Mouse (Mus musculus) adrenal gland (tissue): ENCODE data around the gene Twf2.

Source experiments
- intact Hi-C: fragments of 180-260 bp; cut with DNase I; formaldehyde crosslinking; loops from one replicate; pipeline ENCODE4 v1.15.1; 2025

Twf2 gene

DNA sequence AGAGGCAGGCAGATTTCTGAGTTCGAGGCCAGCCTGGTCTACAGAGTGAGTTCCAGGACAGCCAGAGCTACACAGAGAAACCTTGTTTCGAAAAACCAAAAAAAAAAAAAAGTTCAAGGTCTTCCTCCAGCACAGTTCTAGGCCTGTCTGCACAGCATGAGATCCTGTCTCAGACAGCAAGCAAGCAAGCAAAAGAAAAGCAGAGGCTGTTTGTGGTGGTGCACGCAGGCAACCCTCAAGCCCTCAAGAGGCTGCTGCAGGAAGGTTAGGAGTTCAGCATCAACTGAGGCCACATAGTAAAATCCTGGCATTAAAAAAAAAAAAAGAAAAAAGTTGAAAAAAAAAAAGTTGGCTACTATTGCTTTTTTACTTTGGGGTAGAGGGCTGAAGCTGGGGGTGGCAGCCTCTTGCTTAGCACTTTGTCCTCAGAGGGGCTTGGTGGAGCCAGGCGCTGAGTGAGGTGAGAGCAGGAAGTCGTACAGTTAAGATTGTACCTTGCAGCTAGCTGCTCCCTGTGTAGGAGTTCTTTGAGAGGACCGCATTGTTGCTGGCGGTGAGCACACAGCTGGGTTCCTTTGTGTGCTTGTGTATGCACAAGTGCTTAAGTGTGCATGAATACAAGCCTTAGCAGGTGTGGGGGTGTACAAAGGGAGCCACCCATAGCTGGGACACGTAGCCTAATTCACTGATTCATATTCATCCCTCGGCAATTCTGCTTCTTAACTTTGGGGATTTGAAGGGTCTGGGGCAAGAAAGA is 8.1 kb downstream of the Twf2 start:
- intact Hi-C loops = loop anchor here (5.0 kb wide), 1 partner anchor 39 kb away; the partner anchor contains the start of gene Wdr82

DNA sequence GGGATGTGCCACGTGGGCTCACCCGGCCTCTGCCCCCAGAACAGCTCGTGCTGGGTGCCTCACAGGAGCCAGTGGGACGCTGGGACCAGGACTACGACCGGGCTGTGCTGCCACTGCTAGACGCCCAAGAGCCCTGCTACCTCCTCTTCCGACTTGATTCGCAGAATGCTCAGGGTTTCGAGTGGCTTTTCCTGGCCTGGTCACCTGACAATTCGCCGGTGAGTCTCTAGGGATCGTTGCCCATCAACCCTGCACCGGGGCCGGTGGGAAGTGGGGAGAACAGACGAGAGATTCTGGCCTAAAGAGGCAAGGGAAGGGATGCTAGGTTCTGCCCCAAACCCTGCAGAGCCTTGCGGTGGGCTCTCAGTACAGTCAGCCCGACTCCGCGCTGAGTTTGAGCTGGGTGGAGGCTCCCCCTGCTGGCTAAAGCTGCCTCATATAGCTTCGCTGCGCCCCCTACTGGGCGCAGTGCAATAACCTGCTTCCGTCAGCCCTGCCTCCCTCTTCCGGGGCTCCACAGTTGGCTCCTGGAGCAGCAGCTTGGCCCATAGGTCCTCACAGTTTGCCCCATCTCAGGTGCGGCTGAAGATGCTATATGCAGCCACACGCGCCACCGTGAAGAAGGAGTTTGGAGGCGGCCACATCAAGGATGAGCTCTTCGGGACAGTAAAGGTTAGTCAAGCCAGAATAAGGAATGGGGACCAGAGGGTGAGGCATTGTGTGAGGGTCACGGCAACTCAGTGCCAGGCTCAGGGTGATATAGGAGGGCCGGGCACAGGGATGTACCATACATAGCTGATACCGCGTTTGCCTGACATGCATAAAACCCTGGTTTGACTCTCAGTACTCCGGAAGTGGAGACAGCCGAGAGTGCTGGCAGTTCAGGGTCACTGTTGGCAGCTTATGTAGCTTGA is 9.0 kb downstream of the Twf2 start:
- intact Hi-C loops = loop anchor here (5.0 kb wide), 1 partner anchor 40 kb away; the partner anchor contains the start of gene Wdr82

DNA sequence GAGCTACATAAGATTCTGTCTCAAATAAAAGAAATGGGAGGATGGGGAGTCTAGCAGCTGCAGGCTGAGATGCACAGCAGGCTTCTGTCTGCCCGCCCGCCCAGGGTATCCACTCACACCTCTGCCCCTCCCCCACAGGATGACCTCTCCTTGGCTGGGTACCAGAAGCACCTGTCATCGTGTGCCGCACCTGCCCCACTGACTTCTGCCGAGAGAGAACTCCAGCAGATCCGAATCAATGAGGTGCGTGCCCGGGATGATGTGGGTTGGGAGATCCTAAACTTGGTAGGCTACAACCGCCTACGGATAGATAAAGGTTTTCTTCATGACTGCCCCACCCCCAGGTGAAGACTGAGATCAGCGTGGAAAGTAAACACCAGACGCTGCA is 9.7 kb downstream of the Twf2 start:
- intact Hi-C loops = loop anchor here (5.0 kb wide), 1 partner anchor 40 kb away; the partner anchor contains the start of gene Wdr82

DNA sequence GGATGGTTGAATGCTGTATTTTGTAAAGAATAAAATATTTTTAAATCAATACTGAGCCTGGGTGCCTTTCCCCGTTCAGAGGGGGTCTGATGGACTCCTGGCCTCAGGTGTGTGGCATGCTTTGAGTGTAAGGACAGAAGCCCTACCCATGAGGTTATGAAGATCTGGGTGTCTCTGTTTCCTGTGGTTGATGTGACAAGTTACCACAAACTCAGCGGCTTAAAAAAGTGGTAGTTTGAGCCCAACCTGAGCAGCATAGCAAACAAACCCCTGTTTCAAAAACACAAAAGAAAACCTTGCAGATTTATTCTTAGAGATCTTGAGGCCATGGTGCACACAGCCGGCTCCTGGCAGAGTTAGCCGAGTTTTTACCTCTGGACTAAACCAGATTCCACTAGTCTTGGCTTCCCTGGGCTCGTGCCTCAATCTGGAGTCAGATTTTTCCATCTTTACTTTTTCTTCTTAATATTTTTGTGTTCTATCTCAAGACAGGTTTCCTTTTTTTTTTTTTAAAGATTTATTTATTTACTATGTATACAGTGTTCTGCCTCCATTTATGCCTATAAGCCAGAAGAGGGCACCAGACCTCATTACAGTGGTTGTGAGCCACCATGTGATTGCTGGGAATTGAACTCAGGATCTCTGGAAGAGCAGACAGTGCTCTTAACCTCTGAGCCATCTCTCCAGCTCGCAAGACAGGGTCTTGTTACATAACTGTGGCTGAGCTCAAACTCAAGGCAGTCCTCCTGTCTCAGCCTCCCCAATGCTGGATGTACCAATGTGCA is 12.6 kb downstream of the Twf2 start:
- intact Hi-C loops = no loop called here

DNA sequence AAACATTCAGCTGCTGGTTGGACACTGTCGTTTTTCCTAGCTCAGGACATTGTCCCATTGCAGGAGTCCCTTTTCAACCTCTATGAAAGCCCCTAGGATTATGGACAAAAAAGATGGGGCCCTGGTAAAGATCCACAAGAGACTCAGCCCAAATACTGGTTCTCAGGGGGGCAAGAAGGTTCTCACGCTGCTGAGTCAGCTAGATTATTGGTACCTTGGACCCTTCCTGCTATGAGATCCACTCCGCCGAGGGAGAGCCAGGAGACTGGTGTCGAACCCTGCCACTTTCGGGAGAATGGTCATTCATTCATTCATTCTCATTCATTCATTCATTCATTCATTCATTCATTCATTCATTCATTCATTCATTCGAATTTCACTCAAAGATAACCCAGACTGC is 14.1 kb downstream of the Twf2 start:
- intact Hi-C loops = no loop called here

DNA sequence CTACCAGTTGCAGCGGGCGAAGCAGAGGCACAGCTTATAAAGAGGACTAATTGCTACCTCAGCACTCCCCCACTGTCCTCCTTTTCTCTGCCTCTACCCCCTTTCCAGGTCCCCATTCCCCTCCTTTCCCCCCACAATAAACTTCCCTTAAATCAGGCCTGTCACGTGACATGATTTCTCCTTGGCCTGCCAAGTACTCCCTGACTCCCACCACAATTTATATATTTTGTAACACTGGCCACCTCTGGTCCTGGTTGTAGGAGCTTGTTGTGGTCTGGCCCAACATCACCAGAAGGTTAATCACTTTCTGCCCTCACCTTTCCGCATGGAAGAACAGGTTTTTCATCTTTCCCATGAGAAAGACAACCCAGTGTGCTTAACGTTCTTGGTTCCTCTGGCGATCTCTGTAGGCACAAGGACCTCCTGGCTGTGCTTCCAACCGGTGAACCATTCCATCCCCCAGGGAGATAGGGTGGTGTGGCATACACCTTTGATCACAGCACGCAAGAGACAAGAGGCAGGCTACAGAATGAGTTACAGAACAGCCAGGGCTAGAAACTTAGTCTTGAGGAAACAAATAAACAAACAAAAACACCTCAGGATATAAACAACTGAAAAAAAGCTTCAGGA is 18.1 kb downstream of the Twf2 start:
- intact Hi-C loops = no loop called here

DNA sequence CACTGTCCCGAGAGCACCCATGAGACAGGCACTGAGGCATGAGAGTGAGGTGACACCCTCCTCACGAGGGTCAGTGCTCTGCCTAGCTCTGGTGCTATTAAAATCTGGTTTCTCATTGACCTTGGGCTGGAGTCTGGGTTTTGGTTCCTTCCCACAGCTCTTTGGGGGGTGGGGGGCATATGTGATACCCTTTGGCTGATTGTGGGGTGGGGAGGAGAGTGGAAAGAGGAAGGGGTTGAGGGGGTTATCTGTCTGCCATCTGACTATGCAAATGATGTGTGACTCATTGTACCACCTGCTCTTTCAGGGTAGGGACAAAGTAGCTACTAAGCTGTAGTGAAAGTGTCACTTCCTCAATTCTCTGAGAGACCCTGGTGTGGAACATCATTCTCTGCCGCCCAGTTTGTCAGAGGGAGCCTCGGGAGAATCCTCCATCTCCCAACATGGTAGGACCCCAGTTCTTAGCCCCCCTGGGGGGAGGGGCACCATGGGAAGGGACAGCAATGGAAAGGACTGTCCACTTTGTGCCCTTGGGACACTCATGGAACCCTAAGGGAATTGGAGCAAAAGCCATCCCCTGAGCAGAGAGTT is 19.4 kb downstream of the Twf2 start, which contains the start of gene Tlr9:
TSS of gene Tlr9 (plus strand) at position 338 of the 591 bp plus-strand sequence.
- intact Hi-C loops = no loop called here

DNA sequence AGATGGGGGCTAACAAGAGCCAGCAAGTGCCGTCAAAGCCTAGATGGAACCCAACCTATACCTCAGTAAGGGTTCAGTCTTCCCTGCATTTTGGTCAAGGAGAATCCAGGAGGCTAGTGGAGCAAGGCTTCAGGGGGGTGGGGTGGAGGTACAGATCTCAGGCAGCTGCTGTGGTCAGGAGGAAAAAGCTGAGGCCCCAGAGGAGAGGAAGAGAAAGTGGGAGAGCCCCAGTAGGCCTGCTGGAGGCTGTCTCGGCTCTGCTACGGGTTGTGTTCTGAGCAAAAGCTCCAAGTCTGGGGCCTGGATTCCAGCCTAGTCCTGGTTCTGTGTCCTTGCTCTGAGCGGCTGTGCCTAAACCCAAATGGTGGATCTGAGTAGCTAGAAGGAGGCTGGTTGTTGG is 20.1 kb downstream of the Twf2 start:
- intact Hi-C loops = no loop called here

DNA sequence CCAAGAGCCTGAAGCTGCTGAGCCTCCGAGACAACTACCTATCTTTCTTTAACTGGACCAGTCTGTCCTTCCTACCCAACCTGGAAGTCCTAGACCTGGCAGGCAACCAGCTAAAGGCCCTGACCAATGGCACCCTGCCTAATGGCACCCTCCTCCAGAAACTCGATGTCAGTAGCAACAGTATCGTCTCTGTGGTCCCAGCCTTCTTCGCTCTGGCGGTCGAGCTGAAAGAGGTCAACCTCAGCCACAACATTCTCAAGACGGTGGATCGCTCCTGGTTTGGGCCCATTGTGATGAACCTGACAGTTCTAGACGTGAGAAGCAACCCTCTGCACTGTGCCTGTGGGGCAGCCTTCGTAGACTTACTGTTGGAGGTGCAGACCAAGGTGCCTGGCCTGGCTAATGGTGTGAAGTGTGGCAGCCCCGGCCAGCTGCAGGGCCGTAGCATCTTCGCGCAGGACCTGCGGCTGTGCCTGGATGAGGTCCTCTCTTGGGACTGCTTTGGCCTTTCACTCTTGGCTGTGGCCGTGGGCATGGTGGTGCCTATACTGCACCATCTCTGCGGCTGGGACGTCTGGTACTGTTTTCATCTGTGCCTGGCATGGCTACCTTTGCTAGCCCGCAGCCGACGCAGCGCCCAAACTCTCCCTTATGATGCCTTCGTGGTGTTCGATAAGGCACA is 22.7 kb downstream of the Twf2 start:
- intact Hi-C loops = no loop called here

DNA sequence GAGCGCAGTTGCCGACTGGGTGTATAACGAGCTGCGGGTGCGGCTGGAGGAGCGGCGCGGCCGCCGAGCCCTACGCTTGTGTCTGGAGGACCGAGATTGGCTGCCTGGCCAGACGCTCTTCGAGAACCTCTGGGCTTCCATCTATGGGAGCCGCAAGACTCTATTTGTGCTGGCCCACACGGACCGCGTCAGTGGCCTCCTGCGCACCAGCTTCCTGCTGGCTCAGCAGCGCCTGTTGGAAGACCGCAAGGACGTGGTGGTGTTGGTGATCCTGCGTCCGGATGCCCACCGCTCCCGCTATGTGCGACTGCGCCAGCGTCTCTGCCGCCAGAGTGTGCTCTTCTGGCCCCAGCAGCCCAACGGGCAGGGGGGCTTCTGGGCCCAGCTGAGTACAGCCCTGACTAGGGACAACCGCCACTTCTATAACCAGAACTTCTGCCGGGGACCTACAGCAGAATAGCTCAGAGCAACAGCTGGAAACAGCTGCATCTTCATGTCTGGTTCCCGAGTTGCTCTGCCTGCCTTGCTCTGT is 23.3 kb downstream of the Twf2 start:
- intact Hi-C loops = no loop called here

DNA sequence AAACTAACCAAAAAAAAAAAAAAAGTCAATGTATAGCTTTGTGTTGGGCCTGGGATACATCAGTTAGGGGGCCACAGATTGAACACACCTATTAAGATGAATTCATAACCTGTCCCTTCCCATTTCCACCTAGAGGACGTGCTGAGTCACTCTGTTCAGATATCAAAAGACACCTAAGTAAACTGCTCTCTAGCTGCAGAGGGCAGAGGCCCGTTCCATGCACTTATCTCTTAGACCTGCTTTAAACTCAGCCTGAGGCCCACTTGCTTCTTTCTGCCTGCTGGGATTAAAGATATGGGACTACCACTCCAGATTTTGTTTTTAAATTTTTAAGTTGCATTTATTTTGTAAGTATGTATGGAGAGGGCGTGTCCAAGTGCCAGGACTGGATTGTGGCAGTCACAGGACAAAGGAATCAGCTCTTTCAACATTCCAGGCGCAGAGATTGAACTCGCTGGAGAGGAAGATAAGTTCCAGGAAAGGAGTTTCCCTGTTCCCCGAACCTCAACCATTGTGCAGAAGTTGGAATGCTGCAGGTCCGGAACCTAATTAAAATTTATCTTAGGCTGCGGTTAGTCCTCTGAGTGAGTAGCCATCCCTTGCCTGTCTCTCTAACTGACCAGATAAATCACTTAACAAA is 25.0 kb downstream of the Twf2 start:
- intact Hi-C loops = no loop called here

DNA sequence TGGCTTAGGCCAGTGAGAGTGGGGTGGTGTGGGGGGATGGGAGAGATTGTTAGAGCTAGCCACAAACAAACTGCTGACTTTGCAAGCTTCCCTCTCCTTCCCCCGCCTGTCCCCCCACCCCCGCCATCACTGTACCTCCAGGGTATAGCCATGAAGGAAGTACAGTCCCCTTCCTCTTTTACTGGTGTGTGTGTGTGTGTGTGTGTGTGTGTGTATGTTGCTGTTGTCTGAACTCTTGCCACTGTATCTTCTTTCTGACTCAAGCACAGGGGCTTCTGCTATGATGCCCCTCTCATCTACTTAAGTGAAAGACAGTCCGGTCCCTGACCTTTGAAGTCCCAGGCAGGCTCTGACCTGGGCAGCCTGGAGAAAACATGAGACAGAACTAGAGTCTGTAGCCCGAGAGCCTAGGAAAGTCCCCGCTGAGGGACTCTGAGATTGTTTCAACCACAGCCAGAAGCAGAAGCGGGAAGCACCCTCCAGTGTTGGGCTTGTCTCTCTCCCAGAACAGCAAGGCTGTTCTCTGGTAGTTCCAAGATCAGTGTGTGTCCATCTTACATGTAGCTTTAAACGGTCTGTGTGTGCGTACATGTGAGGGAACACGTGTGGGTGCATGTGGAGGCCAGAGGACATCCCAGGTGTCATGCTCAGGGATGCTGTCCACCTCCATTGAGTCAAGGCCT is 27.3 kb downstream of the Twf2 start:
- intact Hi-C loops = no loop called here

GRCm38 (mm10) chr9:106230734-106231106 is 27.8 kb downstream of the Twf2 start:
- intact Hi-C loops = no loop called here

DNA sequence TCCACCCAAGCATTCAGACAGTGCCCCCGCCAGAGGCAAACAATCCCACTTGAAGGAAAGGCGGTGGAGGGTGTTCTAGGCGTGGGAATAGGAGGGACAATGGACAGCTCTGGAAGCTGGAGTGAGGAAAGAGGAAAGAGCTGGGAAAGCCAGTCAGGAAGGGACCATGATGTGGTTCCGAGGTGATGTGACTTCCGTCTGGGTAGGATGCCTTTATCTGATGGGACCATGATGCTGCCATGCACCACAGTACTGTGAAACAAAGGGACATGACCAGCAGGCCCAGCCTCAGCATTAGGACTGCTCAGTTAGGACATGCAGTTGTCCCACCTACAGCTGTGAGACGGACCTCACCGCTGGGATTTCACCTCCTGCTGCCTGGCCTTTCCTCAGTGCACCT is 28.3 kb downstream of the Twf2 start:
- intact Hi-C loops = no loop called here

GRCm38 (mm10) chr9:106231816-106232215 is 28.9 kb downstream of the Twf2 start:
- intact Hi-C loops = no loop called here

GRCm38 (mm10) chr9:106232956-106233355 is 30.0 kb downstream of the Twf2 start:
- intact Hi-C loops = no loop called here

- intact Hi-C loops = no loop called here
These were observed 31.0 kb downstream of the Twf2 start for GRCm38 (mm10) chr9:106233953-106234352.

DNA sequence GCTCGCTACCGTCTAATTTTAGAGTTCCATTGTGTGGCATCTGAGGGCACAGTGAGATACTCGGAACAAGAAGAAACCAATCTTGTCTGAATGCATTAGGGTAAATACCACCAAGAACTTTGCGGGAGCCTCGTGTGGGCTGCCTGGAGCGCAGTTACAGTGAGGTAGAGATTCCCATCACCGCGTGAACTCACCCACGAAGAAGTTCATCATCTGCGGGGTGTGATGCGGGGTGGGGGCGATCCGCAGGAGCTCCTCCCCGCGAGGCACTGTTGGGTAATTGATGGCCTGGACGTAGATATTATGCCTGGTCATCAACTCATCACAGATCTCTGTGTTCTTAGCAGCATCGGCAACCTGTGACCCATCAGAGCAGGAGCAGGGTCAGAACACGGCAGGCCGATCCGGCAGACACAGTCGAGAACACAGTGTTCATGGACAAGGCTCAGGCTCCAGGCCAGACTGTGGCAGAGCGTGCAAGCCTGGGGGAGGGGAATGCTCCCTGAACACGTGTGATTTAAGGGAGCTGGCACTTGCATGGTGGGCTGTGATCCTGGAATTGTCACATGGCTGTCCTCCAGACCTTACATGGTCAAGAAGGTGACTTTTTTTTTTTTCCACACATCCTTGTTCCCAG is 32.4 kb downstream of the Twf2 start:
- intact Hi-C loops = loop anchor here (5.0 kb wide), 1 partner anchor 37 kb away; no protein-coding TSS in a partner anchor
